22 mouse cellular contexts compared by ENCODE assay signal in genomic region chr5:39964371-39964770, GRCm38 (mm10).
A peak's percentile ranks its signal among the peaks of the same experiment; 100 is the strongest.
DNase-seq lines count a peak whose midpoint lies in the region; TF ChIP-seq lines count a peak whose summit lies in the region.
"Had no signal": no experiment of that assay in that cellular context is flagged by ENCODE, and none has a peak within 500 bp of the region (broad histone marks: within the 10 kb centered on the region; RNA-seq: fewer than 3 reads in every experiment).

No protein-coding gene starts in this region.

- no peak for TF ChIP-seq CTCF in left cerebral cortex, adult 2 months (IDR thresholded peaks at IDR 0.05)
- TF ChIP-seq CTCF in cerebellum, adult 2 months (IDR thresholded peaks at IDR 0.05; ENCODE audit: borderline replicate concordance, insufficient read depth, low read depth, low read length): no peak
- TF ChIP-seq CTCF in lung, adult 2 months (IDR thresholded peaks at IDR 0.05; ENCODE audit: insufficient read depth, low read length): no peak

- no peak overlapping the region for H3K27ac ChIP-seq in left cerebral cortex, adult 2 months
- H3K27ac ChIP-seq in cerebellum, adult 2 months (ENCODE audit: insufficient read depth, low read length): no peak overlapping the region
- H3K27ac ChIP-seq: heart, embryonic 13.5 days; intestine, embryonic 15.5 days; limb, embryonic 15.5 days; liver, embryonic 13.5 days; stomach, embryonic 15.5 days had no signal

- DNase-seq in left cerebral cortex, postnatal 4 days: peak; percentile 13
- DNase-seq in left cerebral cortex, adult 2 months (ENCODE audit: extremely low spot score in 1 of 2, low spot score in 2 of 2): no peak
- DNase-seq in cerebellum, adult 2 months: peak; percentile 40 to 71
- peak; percentile 69 to 80 for DNase-seq in cerebellum, postnatal 14 days
- no peak for DNase-seq in lung, adult 2 months
- DNase-seq in right cerebral cortex, adult 2 months (ENCODE audit: low spot score in 2 of 2): no peak
- DNase-seq in left cerebral cortex, adult 18-20 months (ENCODE audit: low spot score in 2 of 2): no peak
- DNase-seq: adrenal gland, postnatal 25 days; B cell, adult 2 months; heart, postnatal 10 days; kidney, adult 8-10 months; kidney, postnatal 14 days; liver, embryonic 13.5 days; lung, adult 18-20 months; lung, postnatal 14 days; midbrain, embryonic 14.5 days; right cerebral cortex, postnatal 14 days; thymus, postnatal 14 days had no signal

- H3K4me1 ChIP-seq in cerebellum, adult 2 months (ENCODE audit: control insufficient read depth, insufficient read depth, low read length): no peaks in the 10 kb centered on the region; the same call in 1 of the 2 replicates
- no peaks in the 10 kb centered on the region; the same call in 1 of the 2 replicates for H3K4me1 ChIP-seq in lung, adult 2 months (ENCODE audit: control insufficient read depth, insufficient read depth, low read length)
- H3K4me1 ChIP-seq: heart, embryonic 13.5 days; intestine, embryonic 15.5 days; limb, embryonic 15.5 days; liver, embryonic 13.5 days; stomach, embryonic 15.5 days had no signal

- intact Hi-C loops in left cerebral cortex, postnatal 4 days (cut with DNase I): loop anchor here (10.0 kb wide), 2 partner anchors 320 to 1180 kb away; no protein-coding TSS in a partner anchor
- intact Hi-C loops in left cerebral cortex, adult 2 months (cut with DNase I): loop anchor here (10.0 kb wide), 1 partner anchor 990 kb away; no protein-coding TSS in a partner anchor

- no peak for TF ChIP-seq POLR2A in cerebellum, adult 2 months (IDR thresholded peaks at IDR 0.05; ENCODE audit: borderline replicate concordance, insufficient read depth, low read length)
- TF ChIP-seq POLR2A in lung, adult 2 months (IDR thresholded peaks at IDR 0.05; ENCODE audit: borderline replicate concordance, extremely low read depth, low read depth, low read length): no peak

- H3K27me3 ChIP-seq in cerebellum, adult 2 months (ENCODE audit: control insufficient read depth, insufficient read depth, low read length): no peaks in the 10 kb centered on the region
- H3K27me3 ChIP-seq: heart, embryonic 13.5 days; intestine, embryonic 15.5 days; limb, embryonic 15.5 days; liver, embryonic 13.5 days; stomach, embryonic 15.5 days had no signal

- no peak overlapping the region for H3K4me3 ChIP-seq in left cerebral cortex, adult 2 months
- H3K4me3 ChIP-seq in cerebellum, adult 2 months (replicated peaks; ENCODE audit: insufficient read depth, low read depth, low read length): no peak overlapping the region
- H3K4me3 ChIP-seq in lung, adult 2 months (replicated peaks; ENCODE audit: extremely low read depth, low read depth, low read length): no peak overlapping the region
- H3K4me3 ChIP-seq: heart, embryonic 13.5 days; intestine, embryonic 15.5 days; limb, embryonic 15.5 days; liver, embryonic 13.5 days; stomach, embryonic 15.5 days had no signal

Comparison
In these comparisons a context has a peak if more than half of its experiments do, and no peak if none do; other contexts are left out.
1. DNase-seq: peak in left cerebral cortex, postnatal 4 days (single experiment), cerebellum, adult 2 months (2 of 2) and cerebellum, postnatal 14 days (2 of 2); none in left cerebral cortex, adult 2 months (0 of 2), lung, adult 2 months (single experiment), right cerebral cortex, adult 2 months (0 of 2) and left cerebral cortex, adult 18-20 months (0 of 2).